Comparison of ENCODE assay signal across 9 mouse cellular contexts in genomic region chrX:159828135-159828534, GRCm38 (mm10).
DNase-seq lines count a peak whose midpoint lies in the region; ATAC-seq and TF ChIP-seq lines count a peak whose summit lies in the region.
"Had no signal": no experiment of that assay in that cellular context is flagged by ENCODE, and none has a peak within 500 bp of the region (broad histone marks: within the 10 kb centered on the region; RNA-seq: fewer than 3 reads in every experiment).

No protein-coding gene starts in this region.

- H3K27me3 ChIP-seq in hindbrain, embryonic 16.5 days (replicated peaks; ENCODE audit: control insufficient read depth, insufficient read depth, low read length) = no peaks in the 10 kb centered on the region
- H3K27me3 ChIP-seq in hindbrain, embryonic 12.5 days = peaks cover 12% of the 10 kb centered on the region
- no peaks in the 10 kb centered on the region; the same call in 1 of the 2 replicates for H3K27me3 ChIP-seq in midbrain, postnatal 0 days (ENCODE audit: insufficient read depth, low read length)
- peaks cover 3% of the 10 kb centered on the region for H3K27me3 ChIP-seq in midbrain, embryonic 11.5 days (ENCODE audit: control insufficient read depth, insufficient read depth, low read length)
- no peaks in the 10 kb centered on the region for H3K27me3 ChIP-seq in forebrain, postnatal 0 days (ENCODE audit: insufficient read depth, low read length)
- H3K27me3 ChIP-seq: liver, embryonic 15.5 days had no signal

- no peak overlapping the region for H3K4me2 ChIP-seq in hindbrain, embryonic 16.5 days (ENCODE audit: low read length)
- H3K4me2 ChIP-seq in hindbrain, embryonic 12.5 days (replicated peaks) = no peak overlapping the region
- no peak overlapping the region for H3K4me2 ChIP-seq in midbrain, postnatal 0 days (ENCODE audit: low read depth, low read length, poor library complexity, severe bottlenecking)
- H3K4me2 ChIP-seq in midbrain, embryonic 11.5 days = no peak overlapping the region
- H3K4me2 ChIP-seq in forebrain, postnatal 0 days (ENCODE audit: low read depth) = no peak overlapping the region
- H3K4me2 ChIP-seq: liver, embryonic 15.5 days had no signal

- no peak overlapping the region for H3K4me3 ChIP-seq in hindbrain, embryonic 16.5 days (ENCODE audit: low read length)
- H3K4me3 ChIP-seq in hindbrain, embryonic 12.5 days = no peak overlapping the region
- H3K4me3 ChIP-seq in midbrain, postnatal 0 days (ENCODE audit: low read depth, low read length) = no peak overlapping the region
- H3K4me3 ChIP-seq in midbrain, embryonic 11.5 days (ENCODE audit: low read depth, low read length) = no peak overlapping the region
- H3K4me3 ChIP-seq in forebrain, postnatal 0 days (ENCODE audit: low read depth, low read length) = no peak overlapping the region
- H3K4me3 ChIP-seq: liver, embryonic 15.5 days had no signal

- H3K27ac ChIP-seq in hindbrain, embryonic 16.5 days (ENCODE audit: low read depth, low read length) = no peak overlapping the region
- no peak overlapping the region for H3K27ac ChIP-seq in hindbrain, embryonic 12.5 days
- no peak overlapping the region for H3K27ac ChIP-seq in midbrain, postnatal 0 days (ENCODE audit: low read depth, low read length)
- H3K27ac ChIP-seq in midbrain, embryonic 11.5 days (ENCODE audit: low read depth, low read length) = no peak overlapping the region
- no peak overlapping the region for H3K27ac ChIP-seq in forebrain, postnatal 0 days (ENCODE audit: low read depth, low read length)
- H3K27ac ChIP-seq: liver, embryonic 15.5 days had no signal

- no peaks in the 10 kb centered on the region for H3K36me3 ChIP-seq in hindbrain, embryonic 16.5 days (ENCODE audit: control insufficient read depth, insufficient read depth, low read length)
- no peaks in the 10 kb centered on the region for H3K36me3 ChIP-seq in hindbrain, embryonic 12.5 days
- H3K36me3 ChIP-seq in midbrain, postnatal 0 days (ENCODE audit: insufficient read depth, low read length) = no peaks in the 10 kb centered on the region
- no peaks in the 10 kb centered on the region for H3K36me3 ChIP-seq in midbrain, embryonic 11.5 days (ENCODE audit: control insufficient read depth, insufficient read depth, low read length)
- H3K36me3 ChIP-seq in forebrain, postnatal 0 days (ENCODE audit: insufficient read depth) = no peaks in the 10 kb centered on the region
- H3K36me3 ChIP-seq: liver, embryonic 15.5 days had no signal

- peak; percentile 41 for DNase-seq in midbrain, postnatal 0 days (ENCODE audit: low spot score)
- DNase-seq in midbrain, embryonic 11.5 days (ENCODE audit: low spot score, missing footprints) = no peak
- DNase-seq in T-cell, adult 2 months (ENCODE audit: low spot score) = peak; percentile 71
- peak; percentile 10 for DNase-seq in forebrain, postnatal 0 days
- no peak for DNase-seq in spleen, postnatal 4 days (ENCODE audit: low spot score in 2 of 2)
- DNase-seq: kidney, adult 11 months had no signal

- no peak overlapping the region for H3K9ac ChIP-seq in hindbrain, embryonic 16.5 days (ENCODE audit: low read depth, low read length)
- H3K9ac ChIP-seq in hindbrain, embryonic 12.5 days = no peak overlapping the region
- no peak overlapping the region for H3K9ac ChIP-seq in midbrain, postnatal 0 days (replicated peaks; ENCODE audit: low read length, poor library complexity, severe bottlenecking)
- H3K9ac ChIP-seq in midbrain, embryonic 11.5 days (ENCODE audit: low read length) = no peak overlapping the region
- H3K9ac ChIP-seq in forebrain, postnatal 0 days = no peak overlapping the region
- H3K9ac ChIP-seq: liver, embryonic 15.5 days had no signal

- ATAC-seq in hindbrain, embryonic 16.5 days = peak; percentile 57; the same call in 1 of the 2 replicates
- ATAC-seq in hindbrain, embryonic 12.5 days (ENCODE audit: low FRiP score) = no peak
- ATAC-seq in midbrain, postnatal 0 days (ENCODE audit: low FRiP score) = no peak
- ATAC-seq in midbrain, embryonic 11.5 days (ENCODE audit: low FRiP score) = no peak
- ATAC-seq in forebrain, postnatal 0 days = peak; percentile 57

- no peaks in the 10 kb centered on the region; the same call in 1 of the 2 replicates for H3K4me1 ChIP-seq in hindbrain, embryonic 16.5 days (ENCODE audit: control insufficient read depth, insufficient read depth, low read depth, low read length)
- H3K4me1 ChIP-seq in hindbrain, embryonic 12.5 days = no peaks in the 10 kb centered on the region
- H3K4me1 ChIP-seq in midbrain, postnatal 0 days (ENCODE audit: insufficient read depth, low read length) = no peaks in the 10 kb centered on the region
- no peaks in the 10 kb centered on the region; the same call in 1 of the 2 replicates for H3K4me1 ChIP-seq in midbrain, embryonic 11.5 days (ENCODE audit: control insufficient read depth, insufficient read depth, low read length)
- H3K4me1 ChIP-seq in forebrain, postnatal 0 days (ENCODE audit: insufficient read depth) = no peaks in the 10 kb centered on the region
- H3K4me1 ChIP-seq: liver, embryonic 15.5 days had no signal

- 57% methylated on average over 5 of the region's 5 CpGs for WGBS in hindbrain, embryonic 16.5 days
- 76% methylated on average over 5 of the region's 5 CpGs for WGBS in hindbrain, embryonic 12.5 days
- 72% methylated on average over 5 of the region's 5 CpGs for WGBS in midbrain, postnatal 0 days
- WGBS in midbrain, embryonic 11.5 days = 87% methylated on average over 5 of the region's 5 CpGs
- WGBS in forebrain, postnatal 0 days = 62% methylated on average over 5 of the region's 5 CpGs

- no peaks in the 10 kb centered on the region for H3K9me3 ChIP-seq in hindbrain, embryonic 16.5 days (ENCODE audit: control insufficient read depth, low read length)
- H3K9me3 ChIP-seq in hindbrain, embryonic 12.5 days (replicated peaks) = no peaks in the 10 kb centered on the region
- H3K9me3 ChIP-seq in midbrain, postnatal 0 days (ENCODE audit: low read length) = no peaks in the 10 kb centered on the region
- H3K9me3 ChIP-seq in midbrain, embryonic 11.5 days (ENCODE audit: control insufficient read depth, low read length) = no peaks in the 10 kb centered on the region
- H3K9me3 ChIP-seq in forebrain, postnatal 0 days (ENCODE audit: low read length) = no peaks in the 10 kb centered on the region
- H3K9me3 ChIP-seq: liver, embryonic 15.5 days had no signal

- TF ChIP-seq CTCF in midbrain, postnatal 0 days (IDR thresholded peaks at IDR 0.05) = no peak
- TF ChIP-seq CTCF in forebrain, postnatal 0 days (IDR thresholded peaks at IDR 0.05; ENCODE audit: low read depth) = no peak

Comparison
In these comparisons a context has a peak if more than half of its experiments do, and no peak if none do; other contexts are left out.
1. ATAC-seq: peak in hindbrain, embryonic 16.5 days (single experiment) and forebrain, postnatal 0 days (single experiment); none in hindbrain, embryonic 12.5 days (single experiment), midbrain, postnatal 0 days (single experiment) and midbrain, embryonic 11.5 days (single experiment).
2. DNase-seq: peak in midbrain, postnatal 0 days (single experiment), T-cell, adult 2 months (single experiment) and forebrain, postnatal 0 days (single experiment); none in midbrain, embryonic 11.5 days (single experiment) and spleen, postnatal 4 days (0 of 2).